Mouse (Mus musculus): ENCODE data around the gene Magi1.

- TF ChIP-seq CTCF (IDR thresholded peaks at IDR 0.05; ENCODE audit: low read depth, low read length) (no peak), POLR2A (IDR thresholded peaks at IDR 0.05; ENCODE audit: extremely low read depth, insufficient read depth, low read length) (no peak)
These were observed 238.5 kb downstream of the Magi1 start for GRCm38 (mm10) chr6:94045180-94045579.
